Mouse (Mus musculus) heart, adult 18-20 months (tissue): ENCODE measurements at regions not wholly inside any gene's neighbourhood (a gene's known extent, or its start where the extent isn't known, plus 50 kb on each side); places are given as distances from the start of the nearest gene placed in this dataset.

Source experiments
- DNase-seq, 2 experiments: peaks; one replicate each; pipeline ENCODE4 v3.0.0; 2021 to 2022; ENCODE audit warnings: mixed read lengths in 1 of 2

- no peak for DNase-seq
Observed at GRCm38 (mm10) chr1:137418388-137418787, 458.1 kb upstream of the Nr5a2 start.

- DNase-seq: no peak
Observed at GRCm38 (mm10) chr1:137396736-137397135, 436.5 kb upstream of the Nr5a2 start.

- DNase-seq: no peak
Observed at GRCm38 (mm10) chr1:137387509-137387908, 427.3 kb upstream of the Nr5a2 start.

- no peak for DNase-seq
Observed at GRCm38 (mm10) chr1:137378072-137378985, 418.1 kb upstream of the Nr5a2 start.

GRCm38 (mm10) chr1:137376685-137377084, 416.4 kb upstream of the Nr5a2 start:
- no peak for DNase-seq

GRCm38 (mm10) chr1:137374641-137375040, 414.4 kb upstream of the Nr5a2 start:
- no peak for DNase-seq

GRCm38 (mm10) chr1:137373509-137374420, 413.5 kb upstream of the Nr5a2 start:
- no peak for DNase-seq

GRCm38 (mm10) chr1:137372236-137372635, 412.0 kb upstream of the Nr5a2 start:
- DNase-seq: no peak

GRCm38 (mm10) chr1:137364396-137364795, 404.1 kb upstream of the Nr5a2 start:
- DNase-seq: no peak

- no peak for DNase-seq
Observed at GRCm38 (mm10) chr1:137363969-137364368, 403.7 kb upstream of the Nr5a2 start.

GRCm38 (mm10) chr1:137363561-137363960, 403.3 kb upstream of the Nr5a2 start:
- no peak for DNase-seq

- DNase-seq: no peak
Observed at GRCm38 (mm10) chr1:137360688-137361570, 400.7 kb upstream of the Nr5a2 start.

GRCm38 (mm10) chr1:137355941-137356512, 395.8 kb upstream of the Nr5a2 start:
- DNase-seq: no peak

GRCm38 (mm10) chr1:137352390-137353027, 392.3 kb upstream of the Nr5a2 start:
- DNase-seq: no peak

GRCm38 (mm10) chr1:137334137-137334536, 373.9 kb upstream of the Nr5a2 start:
- no peak for DNase-seq

GRCm38 (mm10) chr1:137332108-137332769, 372.0 kb upstream of the Nr5a2 start:
- DNase-seq: no peak

- no peak for DNase-seq
Observed at GRCm38 (mm10) chr1:137331746-137332107, 371.5 kb upstream of the Nr5a2 start.

- peak; percentile 19 to 44 for DNase-seq
Observed at GRCm38 (mm10) chr1:137330634-137331033, 370.4 kb upstream of the Nr5a2 start.

GRCm38 (mm10) chr1:137323884-137324594, 363.8 kb upstream of the Nr5a2 start:
- peak in 1 of 2 experiments; percentile 15 for DNase-seq
